8 mouse cellular contexts compared by ENCODE assay signal in the genomic region with DNA sequence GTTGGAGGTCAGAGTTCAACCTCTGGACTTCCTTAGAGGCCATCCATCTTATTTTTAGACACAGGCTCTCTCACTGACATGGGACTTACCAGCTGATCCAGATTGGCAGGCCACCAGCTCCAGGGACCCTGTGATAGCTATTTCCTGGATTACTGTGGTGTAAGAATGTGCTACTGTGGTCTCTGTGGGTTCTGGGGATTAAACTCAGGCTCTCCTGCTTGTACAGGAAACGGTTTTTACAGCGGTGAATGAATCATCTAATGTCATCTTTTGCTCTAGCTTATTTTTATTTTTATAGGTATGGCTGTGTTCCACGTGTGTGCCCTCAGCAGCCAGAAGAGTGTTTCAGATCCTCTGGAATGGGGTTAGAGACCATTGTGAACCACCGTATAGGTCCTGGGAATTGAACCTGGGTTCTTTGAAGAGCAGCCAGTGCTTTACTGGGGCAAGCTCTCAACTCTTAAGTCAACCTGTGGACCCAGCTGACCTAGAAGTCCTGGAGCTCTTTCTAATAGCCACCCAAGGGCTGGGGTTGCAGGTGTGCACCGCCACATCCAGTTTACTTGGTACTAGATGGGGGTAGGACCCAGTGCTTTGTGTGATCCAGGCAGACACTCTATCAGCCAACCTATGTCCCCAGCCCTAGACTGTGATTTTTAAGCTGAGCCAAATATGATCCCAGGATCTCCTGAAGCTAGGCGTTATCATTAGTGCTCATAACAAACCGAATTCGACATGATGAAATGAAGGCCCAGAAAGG.
DNase-seq lines count a peak whose midpoint lies in the region; ATAC-seq lines count a peak whose summit lies in the region.

No protein-coding gene starts in this region.

- no peaks in the 10 kb centered on the region for H3K27me3 ChIP-seq in forebrain, embryonic 12.5 days
- H3K27me3 ChIP-seq in forebrain, embryonic 11.5 days (ENCODE audit: control insufficient read depth, insufficient read depth, low read length), result no peaks in the 10 kb centered on the region
- no peaks in the 10 kb centered on the region for H3K27me3 ChIP-seq in liver, embryonic 12.5 days (replicated peaks)

- ATAC-seq in forebrain, embryonic 12.5 days (ENCODE audit: low FRiP score), result no peak
- no peak for ATAC-seq in forebrain, embryonic 11.5 days (replicated peaks; ENCODE audit: low FRiP score)
- ATAC-seq in liver, embryonic 12.5 days, result no peak

- intact Hi-C loops in heart, postnatal 10 days (cut with DNase I), result no loop called here

- H3K9ac ChIP-seq in forebrain, embryonic 12.5 days, result 0 out of 2 replicates have a peak overlapping the region, but pooled peaks have one; percentile 17
- no peak overlapping the region for H3K9ac ChIP-seq in forebrain, embryonic 11.5 days (ENCODE audit: low read length)
- H3K9ac ChIP-seq in liver, embryonic 12.5 days, result no peak overlapping the region

- peaks cover 10% of the 10 kb centered on the region for H3K4me1 ChIP-seq in forebrain, embryonic 12.5 days
- 0 out of 2 replicates have a peak, but pooled peaks cover 5% of the 10 kb centered on the region for H3K4me1 ChIP-seq in forebrain, embryonic 11.5 days (replicated peaks; ENCODE audit: control insufficient read depth, insufficient read depth, low read length)
- peaks cover 40% of the 10 kb centered on the region for H3K4me1 ChIP-seq in liver, embryonic 12.5 days

- no peak for DNase-seq in forebrain, embryonic 11.5 days (ENCODE audit: low spot score)
- peak; percentile 45 for DNase-seq in Muller cell, postnatal 12 days (ENCODE audit: inconsistent ontology term)
- DNase-seq in heart, postnatal 10 days, result peak; percentile 57
- DNase-seq in spleen, postnatal 4 days (ENCODE audit: low spot score in 2 of 2), result no peak
- DNase-seq in testis, postnatal 14 days (ENCODE audit: low spot score), result no peak
- DNase-seq in layer of hippocampus, postnatal 25 days (ENCODE audit: extremely low spot score in 1 of 2, low spot score in 1 of 2), result no peak

- 84% methylated on average over 8 of the region's 8 CpGs for WGBS in forebrain, embryonic 12.5 days
- 87% methylated on average over 8 of the region's 8 CpGs for WGBS in forebrain, embryonic 11.5 days
- WGBS in liver, embryonic 12.5 days (ENCODE audit: insufficient replicate concordance), result 53% methylated on average over 8 of the region's 8 CpGs

- H3K9me3 ChIP-seq in forebrain, embryonic 12.5 days, result no peaks in the 10 kb centered on the region
- no peaks in the 10 kb centered on the region for H3K9me3 ChIP-seq in forebrain, embryonic 11.5 days (ENCODE audit: control insufficient read depth, low read length)
- H3K9me3 ChIP-seq in liver, embryonic 12.5 days (replicated peaks), result no peaks in the 10 kb centered on the region

- H3K4me3 ChIP-seq in forebrain, embryonic 12.5 days (replicated peaks), result no peak overlapping the region
- H3K4me3 ChIP-seq in forebrain, embryonic 11.5 days (ENCODE audit: low read depth, low read length), result no peak overlapping the region
- H3K4me3 ChIP-seq in liver, embryonic 12.5 days, result no peak overlapping the region

- no peak overlapping the region for H3K4me2 ChIP-seq in forebrain, embryonic 12.5 days
- no peak overlapping the region for H3K4me2 ChIP-seq in forebrain, embryonic 11.5 days (ENCODE audit: low read depth, low read length, severe bottlenecking)
- H3K4me2 ChIP-seq in liver, embryonic 12.5 days, result no peak overlapping the region

- H3K27ac ChIP-seq in forebrain, embryonic 12.5 days, result peak overlapping the region; percentile 37
- H3K27ac ChIP-seq in forebrain, embryonic 11.5 days (ENCODE audit: low read depth, low read length), result no peak overlapping the region
- H3K27ac ChIP-seq in liver, embryonic 12.5 days, result peak overlapping the region; percentile 27; the same call in 1 of the 2 replicates

- H3K36me3 ChIP-seq in forebrain, embryonic 12.5 days (replicated peaks), result peaks cover 15% of the 10 kb centered on the region
- no peaks in the 10 kb centered on the region; the same call in 1 of the 2 replicates for H3K36me3 ChIP-seq in forebrain, embryonic 11.5 days (ENCODE audit: control insufficient read depth, insufficient read depth, low read length)
- H3K36me3 ChIP-seq in liver, embryonic 12.5 days, result no peaks in the 10 kb centered on the region

Comparison
In these comparisons a context has a peak if more than half of its experiments do, and no peak if none do; other contexts are left out.
1. DNase-seq: peak in Muller cell, postnatal 12 days (single experiment) and heart, postnatal 10 days (2 of 2); none in forebrain, embryonic 11.5 days (single experiment), spleen, postnatal 4 days (0 of 2), testis, postnatal 14 days (single experiment) and layer of hippocampus, postnatal 25 days (0 of 2).